Mouse (Mus musculus): Measurements from ENCODE around the gene Spef2.
"Not testable (repeated sequence)": the region's sequence is repeated elsewhere in the genome, so short reads cannot be mapped to it uniquely, and the experiment has no call there.

Spef2 gene

DNA sequence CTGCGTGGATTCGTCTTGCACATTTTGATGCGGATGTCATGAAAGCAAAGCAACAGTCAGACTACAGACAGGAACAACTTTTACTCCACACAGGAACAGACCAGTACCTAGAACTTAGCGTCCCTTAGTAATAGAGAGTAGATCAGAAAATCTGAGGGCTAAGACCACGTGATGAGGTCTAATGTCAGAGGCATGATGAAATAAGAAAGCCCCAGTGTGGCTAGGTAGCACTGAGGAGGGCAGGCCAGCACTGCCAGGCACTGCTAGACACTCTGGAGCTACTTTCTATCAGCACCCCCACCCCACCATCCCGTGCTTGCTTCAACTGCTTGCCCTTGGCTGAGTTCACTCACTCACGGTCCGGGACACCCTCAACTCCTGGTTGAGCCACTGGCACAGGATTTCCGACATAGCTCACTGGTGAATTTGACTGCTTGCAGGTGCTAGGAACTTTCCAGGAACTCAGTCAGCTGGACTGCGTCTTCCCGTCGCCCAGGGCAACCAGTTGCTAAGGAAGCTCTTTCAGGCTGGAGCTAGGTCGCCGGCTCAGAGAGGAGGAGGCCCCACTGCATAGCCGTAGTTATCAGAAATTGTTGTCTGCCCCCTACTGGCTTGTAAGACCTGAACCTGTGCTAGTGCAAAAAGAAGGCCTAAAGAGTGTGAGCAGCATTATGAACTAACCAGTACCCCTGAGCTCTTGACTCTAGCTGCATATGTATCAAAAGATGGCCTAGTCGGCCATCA is at the start of gene Spef2:
TSS of gene Spef2 (minus strand) at position 510 of the 744 bp plus-strand sequence.
- DNase-seq (ENCODE audit: low spot score), result no peak

DNA sequence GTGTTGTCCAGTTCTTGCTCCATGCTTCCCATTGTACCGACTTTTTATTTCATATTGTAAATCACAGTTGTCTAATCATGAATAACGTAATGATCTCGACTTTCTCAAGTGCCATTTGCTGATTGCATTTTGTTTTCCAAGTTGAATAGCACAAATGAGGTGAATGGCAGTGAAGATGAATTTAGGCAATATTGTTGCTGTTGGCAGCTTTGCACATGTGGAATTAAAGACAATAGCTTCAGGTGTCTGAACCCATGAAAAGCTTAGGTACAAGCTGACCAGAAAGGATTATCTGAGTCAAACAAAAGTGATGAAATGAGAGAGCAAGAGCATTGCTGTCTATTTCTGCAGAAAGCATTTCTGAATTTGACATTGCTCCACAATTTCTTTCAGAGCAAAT is 45.5 kb upstream of the Spef2 start:
- no peak for DNase-seq (ENCODE audit: low spot score)

DNA sequence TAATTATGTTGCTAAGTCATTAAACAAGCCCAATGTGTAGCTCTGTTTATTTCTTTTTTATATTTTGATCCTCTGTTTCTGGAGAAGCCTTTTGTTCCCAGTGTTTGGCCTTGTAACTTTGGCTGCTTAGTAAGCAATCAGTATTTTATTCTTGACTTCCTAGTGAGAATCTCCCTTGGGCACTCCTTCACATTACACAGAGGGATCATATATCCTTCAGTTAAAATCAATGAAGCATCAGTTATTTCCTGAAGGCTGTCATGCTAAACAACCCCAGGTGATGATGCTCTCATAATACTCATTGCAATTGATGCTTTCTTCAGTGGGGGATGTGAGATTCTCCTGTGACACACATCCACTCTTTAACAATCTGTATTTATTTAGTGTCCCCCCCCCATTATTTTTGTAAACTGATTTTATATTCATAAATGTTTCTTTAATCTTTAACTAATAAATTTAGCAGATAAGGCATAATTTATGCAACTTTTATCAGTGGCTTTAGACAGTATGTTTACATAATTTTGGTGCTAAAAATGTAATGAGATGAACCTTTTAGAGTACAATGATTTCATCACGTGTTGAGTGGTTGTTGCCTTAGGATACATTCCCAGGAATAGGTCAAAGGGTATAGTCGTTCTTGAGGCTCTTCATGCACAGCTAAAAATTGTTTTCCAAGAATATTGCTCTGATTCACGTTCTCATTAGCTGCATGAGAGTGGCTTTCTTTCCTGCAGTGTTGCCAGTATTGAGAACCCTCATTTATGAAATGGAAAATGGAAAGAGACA is 39.8 kb upstream of the Spef2 start:
- no peak for DNase-seq (ENCODE audit: low spot score)

DNA sequence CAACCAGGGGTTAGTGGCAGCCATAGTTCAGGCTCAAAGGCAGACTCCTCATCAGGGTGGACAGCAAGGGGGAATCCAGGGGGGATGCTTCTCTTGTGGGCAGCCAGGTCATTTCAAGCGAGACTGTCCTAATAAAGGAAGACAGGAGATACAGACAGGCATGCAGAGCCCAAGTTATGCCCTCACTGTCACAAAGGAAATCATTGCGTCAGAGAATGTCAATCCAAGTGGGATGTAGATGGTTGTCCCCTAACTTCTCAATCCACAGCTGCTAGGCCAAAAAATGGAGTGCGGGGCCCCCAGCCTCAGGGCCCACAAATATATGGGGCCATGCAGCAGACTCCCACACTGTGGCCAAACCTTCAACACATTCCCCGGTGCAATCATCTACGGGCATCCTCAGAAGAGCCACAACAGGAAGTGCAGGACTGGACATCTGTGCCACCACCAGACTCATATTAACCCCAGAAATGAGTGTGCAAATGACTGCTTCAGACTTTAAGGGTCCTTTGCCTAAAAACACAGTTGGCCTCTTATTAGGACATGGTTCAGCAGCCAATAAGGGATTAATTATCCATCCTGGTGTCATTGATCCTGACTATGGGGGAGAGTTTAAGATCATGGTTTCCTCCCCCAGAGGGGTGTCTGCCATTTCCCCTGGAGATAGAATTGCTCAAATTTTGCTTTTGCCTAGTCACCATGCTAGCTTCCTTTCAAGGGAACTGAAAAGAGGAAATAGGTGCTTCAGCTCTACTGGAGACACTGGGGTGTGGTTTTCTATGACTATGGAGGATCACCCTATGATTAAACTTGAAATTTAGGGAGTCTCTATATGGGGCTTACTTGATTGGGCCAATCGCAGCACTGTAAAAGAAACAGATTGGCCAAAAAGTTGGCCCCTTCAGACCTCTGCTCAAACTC is 25.8 kb upstream of the Spef2 start:
- not testable (repeated sequence) for DNase-seq (ENCODE audit: low spot score)

DNA sequence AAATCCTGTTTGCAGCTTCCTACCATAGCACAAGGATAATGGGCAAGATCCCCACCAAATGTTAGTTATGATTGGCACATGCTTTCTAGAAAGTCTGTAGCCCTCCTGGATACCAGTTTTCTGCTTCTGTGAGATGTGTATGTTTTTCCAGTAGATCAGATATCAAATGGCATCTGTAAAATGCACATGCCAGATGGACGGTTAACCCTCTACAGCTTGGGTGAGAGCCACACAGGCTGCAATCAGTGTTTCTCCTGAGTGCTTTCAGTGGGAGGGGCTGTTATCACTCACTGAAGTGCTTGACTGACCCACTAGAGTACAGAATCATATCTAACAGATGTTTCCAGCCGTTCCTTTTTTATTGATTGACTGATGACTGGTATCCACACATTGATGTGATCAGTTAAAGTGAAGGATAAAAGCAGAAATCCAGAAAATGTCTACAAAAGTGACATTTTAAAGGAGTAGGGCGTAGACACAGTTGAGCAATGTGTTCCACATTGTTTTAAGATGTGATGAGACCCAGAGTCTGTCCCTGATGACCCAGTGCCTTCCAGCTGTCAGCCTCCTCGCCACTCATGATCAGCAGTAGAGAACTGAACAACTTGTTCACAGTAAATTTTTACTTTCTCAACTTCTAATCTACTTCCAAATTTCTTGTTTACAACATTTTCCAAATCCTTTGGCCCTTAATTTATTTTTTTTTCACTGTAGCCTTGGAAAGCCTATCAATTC is 19.7 kb upstream of the Spef2 start:
- no peak for DNase-seq (ENCODE audit: low spot score)

DNA sequence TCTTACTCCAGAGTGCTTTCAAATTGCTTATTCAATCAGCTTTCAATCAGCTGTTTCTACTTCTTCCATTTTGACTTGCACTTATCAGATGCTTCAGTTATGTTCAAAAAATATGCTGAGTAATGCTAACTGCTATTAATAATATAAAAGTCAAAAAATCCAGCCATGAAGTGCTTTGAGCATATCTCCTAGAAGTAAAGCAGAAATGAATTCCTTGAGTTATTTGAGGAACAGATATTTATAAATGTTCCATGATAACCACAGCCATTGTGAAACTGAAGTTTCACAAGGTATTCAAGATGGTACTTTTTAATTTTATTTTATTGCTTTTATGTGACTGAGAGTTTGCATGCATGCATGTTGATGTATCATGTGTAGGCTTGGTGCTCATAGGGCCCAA is 18.4 kb upstream of the Spef2 start:
- no peak for DNase-seq (ENCODE audit: low spot score)

DNA sequence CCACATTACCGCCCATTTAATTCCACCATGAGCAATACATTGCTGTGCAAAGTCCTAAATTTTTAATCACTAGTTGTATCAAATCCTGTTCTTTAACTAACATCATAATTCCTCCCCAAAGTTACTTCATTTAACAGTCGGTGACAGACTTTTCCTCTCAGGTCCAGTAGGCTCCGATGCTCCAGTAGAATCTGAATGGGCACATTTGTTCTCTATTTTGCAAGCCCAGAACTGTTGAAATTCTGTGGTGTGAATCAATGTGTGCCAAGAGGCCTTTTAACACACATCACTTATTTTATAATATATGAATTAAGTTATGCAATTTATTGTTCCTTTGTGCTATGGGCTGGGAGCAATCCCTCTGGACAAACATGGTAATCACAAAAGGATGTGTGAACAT is 2.3 kb upstream of the Spef2 start:
- DNase-seq (ENCODE audit: low spot score), result no peak

DNA sequence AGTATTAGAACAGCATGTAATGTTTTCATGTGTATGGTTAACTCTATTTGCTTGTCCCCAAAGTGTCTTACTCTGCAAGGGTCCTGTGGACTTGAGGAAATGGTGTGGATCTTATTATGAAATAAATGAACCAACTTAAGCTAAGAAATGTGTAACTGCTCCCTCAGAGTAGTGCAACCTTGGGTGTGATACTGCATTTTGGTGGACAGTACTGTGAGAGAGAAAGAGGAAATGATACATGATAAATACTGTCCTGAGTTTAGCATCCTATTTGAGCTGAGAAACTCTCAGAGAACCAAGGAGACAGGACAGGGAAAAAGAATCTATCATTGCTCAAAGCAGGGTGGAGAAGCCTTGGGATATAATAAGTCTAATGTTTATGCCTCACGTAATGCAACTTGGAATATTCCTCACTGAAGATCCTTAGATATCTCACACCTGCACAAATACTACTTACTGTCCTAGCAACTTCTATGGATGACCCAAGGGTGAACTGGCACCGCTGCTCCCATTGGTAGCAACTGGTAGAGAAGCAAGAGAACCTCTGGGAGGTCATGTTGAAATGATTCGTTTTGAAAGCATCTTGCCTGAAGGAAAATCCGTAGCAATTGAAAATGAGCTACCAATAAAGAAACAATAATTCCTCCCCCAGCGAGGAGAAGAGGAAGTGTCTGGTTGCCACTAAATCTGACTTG is 1.1 kb downstream of the Spef2 start:
- no peak for DNase-seq (ENCODE audit: low spot score)

DNA sequence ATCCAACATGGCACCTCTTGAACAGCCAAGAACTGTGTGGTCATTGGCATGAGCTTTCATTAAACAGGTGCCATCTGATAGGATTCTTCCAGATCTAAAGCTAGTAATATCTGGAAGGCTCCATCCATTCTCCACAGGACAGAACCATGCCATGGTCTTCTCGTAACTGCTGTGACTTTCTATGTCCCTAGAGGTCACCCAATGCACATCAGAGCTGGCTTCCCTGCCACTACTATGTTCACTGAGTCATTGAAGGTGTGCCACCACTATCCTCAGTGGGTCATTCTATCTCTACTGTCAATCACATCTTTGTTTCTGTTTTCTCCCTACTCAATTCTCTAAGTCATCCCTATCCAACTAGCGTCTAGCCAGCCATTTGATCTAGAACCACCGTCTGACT is 6.5 kb downstream of the Spef2 start:
- no peak for DNase-seq (ENCODE audit: low spot score)

DNA sequence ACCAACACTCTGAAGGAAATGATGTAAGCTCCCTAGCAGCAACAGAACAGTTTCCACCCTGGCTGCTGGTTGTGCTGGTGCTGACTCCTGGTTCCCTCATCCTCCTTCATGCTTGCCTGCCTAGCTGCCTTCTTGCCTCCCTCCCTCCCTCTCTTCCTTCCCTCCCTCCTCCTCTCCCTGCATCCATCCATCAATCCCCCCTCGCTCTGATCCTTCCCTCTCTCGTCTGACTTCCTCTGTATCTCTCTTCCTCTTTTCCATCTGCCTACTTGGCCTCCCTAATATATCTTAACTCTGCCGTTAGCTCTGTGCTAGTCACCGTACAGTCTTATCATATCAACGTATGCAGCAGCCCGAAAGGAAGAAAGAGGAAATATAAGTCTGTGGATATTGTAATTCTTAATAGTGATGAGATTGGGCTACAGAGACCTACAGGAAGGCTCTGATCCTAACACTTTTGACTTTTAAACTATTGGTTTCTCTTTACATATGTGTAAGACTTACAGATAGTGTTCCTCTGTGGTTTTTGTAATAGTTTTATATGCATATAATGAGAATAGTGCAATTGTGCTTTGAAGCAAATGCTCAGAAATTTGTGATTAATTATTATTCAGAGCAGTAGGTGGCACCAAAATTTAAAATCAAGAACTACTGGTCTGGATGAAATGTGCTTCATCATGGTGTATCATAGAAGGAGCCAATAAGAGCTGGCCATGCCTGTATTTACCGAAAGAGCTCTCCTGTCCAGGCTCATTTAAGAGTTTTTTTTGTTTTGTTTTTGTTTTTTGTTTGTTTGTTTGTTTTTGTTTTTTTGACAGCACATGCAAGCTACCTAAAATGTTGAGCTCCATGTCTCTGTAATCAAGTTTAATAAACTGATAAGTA is 33.9 kb downstream of the Spef2 start:
- DNase-seq (ENCODE audit: low spot score), result no peak

DNA sequence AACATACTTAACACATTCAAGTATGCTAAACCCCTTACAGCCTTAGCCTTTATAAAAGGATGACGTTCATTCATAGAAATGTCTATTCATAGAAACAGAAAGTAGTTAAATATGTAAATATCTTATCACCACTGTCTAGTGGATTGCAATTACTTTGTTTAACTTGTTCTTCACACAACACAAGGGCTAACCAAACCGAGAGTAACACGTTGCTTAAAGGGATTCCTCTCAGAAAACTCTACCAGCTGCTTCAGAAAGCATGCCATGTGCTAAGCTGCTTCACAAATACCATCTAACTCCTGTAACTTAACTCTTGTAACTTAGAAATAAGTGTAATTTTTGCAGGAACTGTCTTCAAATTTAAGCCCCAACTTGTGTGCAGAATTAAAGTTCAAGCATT is 35.0 kb downstream of the Spef2 start:
- DNase-seq (ENCODE audit: low spot score), result no peak

DNA sequence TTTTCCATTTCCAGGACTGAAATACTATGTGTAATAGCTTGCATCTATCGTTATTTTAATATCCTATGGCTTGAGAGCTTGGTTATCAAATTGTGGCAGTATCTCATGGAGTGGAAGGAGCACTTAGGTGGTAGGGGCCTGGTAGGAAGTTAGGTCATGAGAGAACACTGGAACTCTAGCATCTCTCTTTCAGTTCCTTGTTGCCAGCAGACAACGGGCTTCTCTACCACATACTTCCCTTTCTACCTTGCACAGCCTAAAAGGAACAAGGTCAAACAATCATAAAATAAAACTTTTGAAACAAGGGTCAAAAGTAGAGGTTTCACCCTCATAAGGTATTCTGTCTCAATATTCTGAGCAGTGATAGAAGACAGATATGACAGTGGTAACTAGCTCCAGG is 38.3 kb downstream of the Spef2 start:
- no peak for DNase-seq (ENCODE audit: low spot score)

DNA sequence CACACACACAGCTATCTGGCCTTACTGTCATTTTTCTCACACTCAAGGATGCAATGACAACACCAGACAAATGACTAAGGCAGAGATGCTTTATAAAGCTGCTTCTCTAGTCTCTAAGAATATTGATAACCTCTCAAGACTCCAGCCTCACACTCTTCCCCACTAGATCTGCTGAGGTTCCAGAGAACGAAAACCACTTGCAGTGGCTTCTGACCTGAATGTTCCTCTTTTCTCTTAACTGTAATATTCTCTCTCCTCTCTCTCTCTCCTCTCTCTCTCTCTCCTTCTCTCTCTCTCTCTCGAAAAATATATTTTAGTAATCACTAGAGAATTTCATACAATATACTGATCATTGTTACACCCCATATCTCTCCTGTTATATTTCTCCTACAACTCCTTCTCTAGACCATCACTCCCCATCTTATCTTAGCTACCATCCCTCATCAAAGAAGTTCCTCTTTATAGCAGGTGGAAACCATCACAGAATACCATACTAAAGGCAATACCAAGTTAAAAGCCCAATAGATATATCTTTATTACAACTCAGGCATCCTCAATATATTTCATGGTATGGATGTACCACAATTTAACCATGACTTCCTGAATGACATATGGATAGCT is 42.7 kb downstream of the Spef2 start:
- DNase-seq (ENCODE audit: low spot score), result no peak

DNA sequence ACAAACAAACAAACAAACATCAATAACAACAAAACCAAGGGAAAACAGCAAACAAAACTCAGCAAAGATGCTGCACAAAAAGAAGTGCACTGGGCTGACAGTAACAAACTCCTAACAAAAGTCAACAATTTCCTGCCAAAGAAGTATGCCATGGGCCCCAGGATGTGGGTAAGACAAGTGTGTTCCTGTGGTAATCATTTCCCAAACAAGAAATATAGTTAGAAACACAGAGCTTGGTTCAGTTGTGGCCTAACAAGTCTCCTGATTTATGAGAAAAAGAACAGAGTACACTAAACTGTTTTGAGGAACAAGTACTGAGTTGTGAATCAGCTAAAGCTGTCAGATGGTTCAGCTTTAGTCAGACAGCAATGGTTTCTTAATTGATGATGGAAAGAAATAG is 46.8 kb downstream of the Spef2 start:
- DNase-seq (ENCODE audit: low spot score), result no peak

DNA sequence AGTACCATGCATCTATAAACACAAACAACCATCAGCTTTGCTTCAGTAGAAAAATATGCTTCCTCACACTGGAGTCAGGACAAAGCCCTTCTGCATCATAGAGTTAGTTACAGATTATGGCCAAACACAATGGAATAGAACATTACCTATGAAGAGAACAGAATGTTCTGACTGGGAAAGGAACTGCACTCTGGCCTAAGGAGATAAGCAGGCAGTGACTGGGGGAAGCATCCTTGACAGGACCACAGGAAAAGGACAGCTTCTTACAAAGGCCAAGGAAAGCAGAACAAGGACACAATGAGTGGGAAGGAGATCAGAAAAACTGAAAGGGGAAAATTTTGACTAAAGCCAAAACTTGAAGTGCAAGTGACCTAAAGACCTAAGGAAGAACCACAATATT is 56.9 kb downstream of the Spef2 start:
- DNase-seq (ENCODE audit: low spot score), result no peak

DNA sequence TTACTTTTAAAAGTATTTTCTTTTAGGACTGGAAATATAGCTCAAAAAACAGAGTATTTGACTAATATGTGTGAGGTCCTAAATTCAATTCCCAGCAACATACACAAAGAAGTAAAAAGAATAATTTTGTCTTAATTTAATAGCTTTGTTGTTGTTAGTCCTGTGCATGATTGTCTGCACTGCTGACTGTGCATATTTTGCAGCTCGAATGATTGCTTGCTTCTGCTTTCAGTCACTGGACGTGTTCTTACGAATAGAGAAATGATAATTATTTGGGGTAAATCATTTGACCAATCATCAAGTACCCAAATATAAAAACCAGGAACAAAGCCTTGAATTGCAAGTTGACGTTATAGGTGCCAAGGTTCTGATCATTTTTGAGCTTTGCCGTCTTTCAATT is 57.8 kb downstream of the Spef2 start:
- no peak for DNase-seq (ENCODE audit: low spot score)

DNA sequence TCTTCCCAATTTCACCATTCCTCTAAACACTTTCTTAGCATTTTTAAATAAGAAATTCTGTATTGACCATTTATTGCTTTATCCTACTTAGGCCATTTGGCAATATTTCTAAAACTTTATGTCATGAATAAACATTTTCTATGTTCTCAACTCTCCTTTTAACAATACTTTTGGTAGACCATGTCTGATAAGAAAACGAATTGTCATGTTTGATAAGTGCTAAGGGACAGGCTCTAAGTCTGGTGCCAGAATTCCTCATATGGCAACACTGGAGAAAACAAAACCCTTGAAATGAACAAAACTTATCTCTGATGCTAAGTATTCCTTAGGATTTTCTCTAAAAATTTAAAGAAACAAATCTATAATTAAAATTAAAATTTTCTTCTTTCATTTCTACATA is 58.2 kb downstream of the Spef2 start:
- no peak for DNase-seq (ENCODE audit: low spot score)

DNA sequence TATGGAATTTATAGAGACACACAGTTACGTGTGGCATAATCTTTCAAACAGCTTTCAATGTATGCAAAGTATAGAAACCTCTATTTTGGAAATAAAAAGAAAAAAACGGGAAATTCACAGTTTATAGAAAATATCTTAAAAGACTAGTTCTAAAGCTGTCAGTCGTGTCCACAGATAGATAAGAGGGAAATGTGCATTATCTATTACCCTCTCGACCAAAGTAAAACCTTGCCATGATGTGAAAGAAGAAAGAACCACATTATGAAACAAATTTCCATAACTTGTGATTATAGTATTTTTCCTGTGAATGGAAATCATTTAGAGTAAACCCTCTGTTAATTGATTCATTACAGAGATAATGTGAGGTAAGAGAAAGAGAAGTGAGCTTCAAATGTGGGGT is 65.2 kb downstream of the Spef2 start:
- no peak for DNase-seq (ENCODE audit: low spot score)

DNA sequence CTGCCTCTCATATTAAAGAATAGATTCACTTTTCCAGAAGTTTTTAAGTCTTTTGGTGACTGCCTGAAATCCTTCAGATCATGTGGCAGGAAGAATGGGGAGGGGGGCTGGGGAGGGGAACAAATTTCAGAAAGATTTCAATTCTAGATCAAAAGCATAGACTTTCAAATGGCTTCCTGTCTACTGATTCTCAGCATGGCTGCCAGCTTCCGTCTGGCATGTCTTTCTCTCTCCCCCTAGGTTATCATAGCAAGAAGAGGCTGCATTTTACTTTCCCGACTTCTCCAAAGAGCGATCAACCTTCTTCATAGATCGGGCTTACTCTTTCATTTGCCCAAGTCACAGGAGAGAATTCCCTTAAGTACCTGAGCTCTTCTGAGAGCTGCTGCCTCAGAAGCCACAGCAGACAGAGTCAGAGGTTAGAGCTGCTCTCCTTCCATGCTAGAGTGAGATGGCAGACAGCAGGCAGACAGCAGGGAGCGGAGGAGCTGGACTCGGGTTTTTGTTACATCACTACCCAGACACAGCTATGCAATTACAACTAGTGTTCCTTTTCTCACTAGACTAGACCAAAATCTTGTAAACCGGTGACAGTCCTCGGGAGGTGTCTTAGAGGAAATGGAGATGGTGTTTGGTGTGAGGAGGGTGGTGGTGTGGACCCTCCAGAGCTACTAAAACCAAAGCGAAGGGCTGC is 71.2 kb downstream of the Spef2 start:
- DNase-seq (ENCODE audit: low spot score), result no peak

Data from urinary bladder, postnatal 10 days (tissue).